Mouse (Mus musculus): Measurements from ENCODE around the gene Atrnl1.

Atrnl1 gene

GRCm38 (mm10) chr19:58124566-58124965 is 513.7 kb downstream of the Atrnl1 start:
- no peak for DNase-seq

- no peak for DNase-seq
These were observed 514.2 kb downstream of the Atrnl1 start for GRCm38 (mm10) chr19:58125010-58125409.

- DNase-seq, result no peak
These were observed 521.1 kb downstream of the Atrnl1 start for GRCm38 (mm10) chr19:58131896-58132295.

GRCm38 (mm10) chr19:58140191-58140784 is 529.5 kb downstream of the Atrnl1 start:
- DNase-seq, result no peak

GRCm38 (mm10) chr19:58143853-58144454 is 533.1 kb downstream of the Atrnl1 start:
- no peak for DNase-seq

- no peak for DNase-seq
These were observed 534.7 kb downstream of the Atrnl1 start for GRCm38 (mm10) chr19:58145521-58145920.

GRCm38 (mm10) chr19:58151257-58151656 is 540.4 kb downstream of the Atrnl1 start:
- no peak for DNase-seq

GRCm38 (mm10) chr19:58161569-58161968 is 550.7 kb downstream of the Atrnl1 start:
- no peak for DNase-seq

GRCm38 (mm10) chr19:58164896-58165634 is 554.2 kb downstream of the Atrnl1 start:
- no peak for DNase-seq

GRCm38 (mm10) chr19:58165635-58166015 is 554.8 kb downstream of the Atrnl1 start:
- no peak for DNase-seq

GRCm38 (mm10) chr19:58166147-58166546 is 555.3 kb downstream of the Atrnl1 start:
- DNase-seq, result no peak

GRCm38 (mm10) chr19:58178410-58178809 is 567.6 kb downstream of the Atrnl1 start:
- no peak for DNase-seq

- no peak for DNase-seq
These were observed 569.9 kb downstream of the Atrnl1 start for GRCm38 (mm10) chr19:58180773-58181172.
